Mouse (Mus musculus): ENCODE data around the gene Elmod1. TPM values are rescaled to one million over a fixed set of nuclear protein-coding genes. Genes with fewer than 3 reads are reported as not detected.
A peak's percentile ranks its signal among the peaks of the same experiment; 100 is the strongest.
"Not testable (repeated sequence)": the region's sequence is repeated elsewhere in the genome, so short reads cannot be mapped to it uniquely, and the experiment has no call there.

Elmod1 gene
- total RNA-seq (2022), result under 1 TPM in 3 of 4 experiments, not detected in 1; 0.16 to 0.22 (median 0.19) TPM

GRCm38 (mm10) chr9:53975122-53975518, at the start of gene Elmod1:
TSS of gene Elmod1 (minus strand) at chr9:53975301.
- no peak for DNase-seq (ENCODE audit: low spot score)

- no peak for DNase-seq (ENCODE audit: low spot score)
Observed at GRCm38 (mm10) chr9:54022795-54023194, 47.7 kb upstream of the Elmod1 start.

GRCm38 (mm10) chr9:53994528-53994927, 19.4 kb upstream of the Elmod1 start:
- no peak for DNase-seq (ENCODE audit: low spot score)

GRCm38 (mm10) chr9:53992567-53992966, 17.5 kb upstream of the Elmod1 start:
- DNase-seq (ENCODE audit: low spot score), result not testable (repeated sequence)

GRCm38 (mm10) chr9:53990921-53991320, 15.8 kb upstream of the Elmod1 start:
- peak; percentile 17 for DNase-seq (ENCODE audit: low spot score)

- no peak for DNase-seq (ENCODE audit: low spot score)
Observed at GRCm38 (mm10) chr9:53986972-53987371, 11.9 kb upstream of the Elmod1 start.

- no peak for DNase-seq (ENCODE audit: low spot score)
Observed at GRCm38 (mm10) chr9:53984868-53985267, 9.8 kb upstream of the Elmod1 start.

- DNase-seq (ENCODE audit: low spot score), result no peak
Observed at GRCm38 (mm10) chr9:53974328-53975121, 576 bp downstream of the Elmod1 start.

GRCm38 (mm10) chr9:53973929-53974327, 1.2 kb downstream of the Elmod1 start:
- DNase-seq (ENCODE audit: low spot score), result no peak

- no peak for DNase-seq (ENCODE audit: low spot score)
Observed at GRCm38 (mm10) chr9:53973241-53973640, 1.9 kb downstream of the Elmod1 start.

GRCm38 (mm10) chr9:53972358-53972757, 2.7 kb downstream of the Elmod1 start:
- DNase-seq (ENCODE audit: low spot score), result no peak

- no peak for DNase-seq (ENCODE audit: low spot score)
Observed at GRCm38 (mm10) chr9:53967610-53968368, 7.3 kb downstream of the Elmod1 start.

GRCm38 (mm10) chr9:53957021-53957420, 18.1 kb downstream of the Elmod1 start:
- DNase-seq (ENCODE audit: low spot score), result no peak

- no peak for DNase-seq (ENCODE audit: low spot score)
Observed at GRCm38 (mm10) chr9:53954853-53955252, 20.2 kb downstream of the Elmod1 start.

GRCm38 (mm10) chr9:53947463-53947862, 27.6 kb downstream of the Elmod1 start:
- DNase-seq (ENCODE audit: low spot score), result no peak

GRCm38 (mm10) chr9:53938555-53938954, 36.5 kb downstream of the Elmod1 start:
- DNase-seq (ENCODE audit: low spot score), result no peak

GRCm38 (mm10) chr9:53934179-53934578, 40.9 kb downstream of the Elmod1 start:
- DNase-seq (ENCODE audit: low spot score), result no peak

- DNase-seq (ENCODE audit: low spot score), result no peak
Observed at GRCm38 (mm10) chr9:53933375-53933774, 41.7 kb downstream of the Elmod1 start.

- no peak for DNase-seq (ENCODE audit: low spot score)
Observed at GRCm38 (mm10) chr9:53930906-53931305, 44.2 kb downstream of the Elmod1 start.

GRCm38 (mm10) chr9:53921061-53921460, 54.0 kb downstream of the Elmod1 start:
- no peak for DNase-seq (ENCODE audit: low spot score)

GRCm38 (mm10) chr9:53915929-53916721, 59.0 kb downstream of the Elmod1 start:
- no peak for DNase-seq (ENCODE audit: low spot score)

- DNase-seq (ENCODE audit: low spot score), result no peak
Observed at GRCm38 (mm10) chr9:53910823-53911222, 64.3 kb downstream of the Elmod1 start.

Data from heart, adult 8-10 months (tissue).